Mouse (Mus musculus) kidney, postnatal 0 days (tissue): ENCODE results near the gene Alox15. TPM values are rescaled to one million over a fixed set of nuclear protein-coding genes. Genes with fewer than 3 reads are reported as not detected.

Experiments used
- ATAC-seq: fragments of 200-750 bp; cut with Nextera tagmentation; replicated peaks from 2 replicates; pipeline ENCODE4 v1.8.0; 2017; ENCODE audit warnings: low read depth, moderate number of reproducible peaks, moderate TSS enrichment, moderate library complexity; ENCODE audit not compliant: low FRiP score
- DNase-seq: peaks from one replicate; pipeline ENCODE4 v3.0.0-alpha.2; 2016; ENCODE audit warnings: low spot score
- H3K27ac ChIP-seq: fragments of 300-500 bp; sonication (generic); 2 replicates; pipeline ENCODE4 v1.5.1; 2014; ENCODE audit warnings: mild to moderate bottlenecking
- H3K27me3 ChIP-seq: fragments of 300-500 bp; sonication (generic); 2 replicates; pipeline ENCODE4 v1.6.1; 2014; ENCODE audit warnings: low read length, mixed read lengths; ENCODE audit not compliant: insufficient read depth
- H3K36me3 ChIP-seq: fragments of 300-500 bp; sonication (generic); 2 replicates; pipeline ENCODE4 v1.6.1; 2014; ENCODE audit warnings: low read length, mixed read lengths; ENCODE audit not compliant: insufficient read depth
- H3K4me1 ChIP-seq: fragments of 300-500 bp; sonication (generic); replicated peaks from 2 replicates; pipeline ENCODE4 v1.6.1; 2014; ENCODE audit warnings: antibody characterized with exemption, low read length, mixed read lengths; ENCODE audit not compliant: insufficient read depth
- H3K4me2 ChIP-seq: fragments of 300-500 bp; sonication (generic); 2 replicates; pipeline ENCODE4 v1.6.1; 2014; ENCODE audit warnings: mild to moderate bottlenecking, low read length, moderate library complexity, mixed read lengths
- H3K4me3 ChIP-seq: fragments of 300-500 bp; sonication (generic); replicated peaks from 2 replicates; pipeline ENCODE4 v1.5.1; 2014; ENCODE audit warnings: low read depth, low read length
- H3K9ac ChIP-seq: fragments of 300-500 bp; sonication (generic); 2 replicates; pipeline ENCODE4 v1.6.1; 2014; ENCODE audit warnings: low read depth, low read length
- H3K9me3 ChIP-seq: fragments of 300-500 bp; sonication (generic); replicated peaks from 2 replicates; pipeline ENCODE4 v1.6.1; 2016; ENCODE audit warnings: low read length, inconsistent platforms, mixed read lengths
- CTCF ChIP-seq: IDR thresholded peaks from 2 replicates; pipeline ENCODE4 v1.5.1; 2016; ENCODE audit warnings: antibody characterized with exemption, low read depth, mild to moderate bottlenecking, moderate library complexity
- WGBS: fragments of 180-500 bp; shearing (Covaris S2); extraction: QIAGEN DNeasy Blood & Tissue Kit; methylation state at CpG from one replicate; pipeline ENCODE4 v1.1.7; 2014; 5-methylcytosine and 5-hydroxymethylcytosine counted together
- polyA plus RNA-seq: library from polyadenylated mRNA; unstranded; fragments of >200 nt; fragmentation: Nextera tagmentation; extraction: Ambion mirVana; gene quantifications from 2 replicates; pipeline ENCODE4 v1.2.1, GENCODE M21; 2015

The Alox15 gene
- polyA plus RNA-seq = 2.3 and 2.4 TPM in 2 replicates

DNA sequence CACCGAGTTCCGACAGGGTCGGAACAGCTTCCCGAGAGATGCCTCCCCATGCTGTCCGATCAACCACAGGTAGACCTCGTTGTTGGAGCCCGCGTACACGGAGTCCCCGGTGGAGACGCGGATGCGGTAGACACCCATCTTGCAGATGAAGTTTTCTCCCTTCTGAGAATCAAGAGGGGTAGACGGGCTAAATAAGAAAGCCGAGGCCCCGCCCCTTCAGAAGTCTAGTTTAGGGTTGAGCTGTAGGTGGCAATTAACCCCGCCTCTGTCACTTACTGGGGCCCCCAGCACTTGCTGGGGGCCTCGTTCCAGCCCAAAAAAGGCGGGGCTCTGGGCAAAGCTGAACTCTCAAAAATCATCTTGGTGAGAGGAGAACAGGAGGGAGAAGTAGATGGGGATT, at the start of gene Alox15:
TSS of gene Alox15 (minus strand) at position 164 of the 400 bp plus-strand sequence.
- H3K27me3 ChIP-seq = peaks cover 30% of the 10 kb centered on the region; the same call in 1 of the 2 replicates
- under 1% methylated on average over 19 of the region's 19 CpGs for WGBS
- no peak within 1 kb of the TSS for H3K9ac ChIP-seq
- no peaks in the 10 kb centered on the region for H3K4me1 ChIP-seq
- H3K4me3 ChIP-seq = peak within 1 kb of the TSS; percentile 21; the same call in 1 of the 2 replicates
- no peak for TF ChIP-seq CTCF
- DNase-seq (peak; percentile 9), ATAC-seq (no peak)
- no peaks in the 10 kb centered on the region for H3K9me3 ChIP-seq
- peak within 1 kb of the TSS; percentile 56 for H3K4me2 ChIP-seq
- H3K36me3 ChIP-seq = no peaks in the 10 kb centered on the region
- H3K27ac ChIP-seq = no peak within 1 kb of the TSS

DNA sequence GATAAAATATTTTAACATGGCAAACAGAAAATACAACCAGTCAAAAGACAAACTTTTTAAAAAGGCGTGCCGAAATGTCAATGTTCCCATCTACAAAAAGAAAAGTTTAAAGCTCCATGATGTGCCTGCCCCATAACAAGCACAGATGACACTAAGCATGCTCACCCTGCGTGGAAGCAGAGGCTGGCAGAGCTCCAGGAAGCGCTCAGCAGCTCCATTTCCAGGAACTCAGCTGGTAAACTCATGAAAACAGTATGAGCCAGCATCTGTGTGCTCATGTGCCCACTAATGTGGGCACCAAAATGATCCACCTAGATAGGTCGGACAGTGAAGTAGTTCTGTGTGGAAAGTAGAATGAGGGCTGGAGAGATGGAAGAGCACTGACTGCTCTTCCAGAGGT, 37.6 kb upstream of the Alox15 start:
- peaks cover 29% of the 10 kb centered on the region for H3K36me3 ChIP-seq
- no peaks in the 10 kb centered on the region for H3K27me3 ChIP-seq
- TF ChIP-seq CTCF = no peak
- H3K9ac ChIP-seq = no peak overlapping the region
- 82% methylated on average over 5 of the region's 5 CpGs for WGBS
- H3K4me3 ChIP-seq = no peak overlapping the region
- no peak for ATAC-seq
- no peak overlapping the region for H3K27ac ChIP-seq
- H3K4me2 ChIP-seq = no peak overlapping the region
- H3K9me3 ChIP-seq = no peaks in the 10 kb centered on the region
- DNase-seq = no peak
- no peaks in the 10 kb centered on the region for H3K4me1 ChIP-seq

DNA sequence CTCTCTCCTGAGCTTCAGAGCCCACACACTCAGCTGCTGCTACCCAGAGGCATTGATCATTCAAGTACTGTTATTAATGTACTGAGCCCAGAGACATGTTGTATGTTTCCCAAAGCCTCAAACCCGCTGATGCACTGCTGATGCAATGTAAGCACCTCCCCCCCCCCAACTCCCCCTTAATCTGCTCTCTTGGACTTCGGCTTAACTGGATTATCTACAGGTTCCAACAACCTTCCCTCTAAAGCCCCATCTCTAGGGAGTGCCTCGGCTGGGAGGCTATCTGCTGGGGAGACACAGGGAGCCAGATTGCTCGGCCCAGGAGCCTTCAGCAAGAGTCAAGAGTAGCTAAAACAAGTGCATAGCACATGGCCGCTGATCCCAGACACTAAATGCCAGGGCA, 35.6 kb upstream of the Alox15 start:
- Histone ChIP-seq H3K27ac (no peak overlapping the region), H3K9ac (no peak overlapping the region), H3K4me1 (0 out of 2 replicates have a peak, but pooled peaks cover 4% of the 10 kb centered on the region), H3K4me3 (no peak overlapping the region), H3K4me2 (no peak overlapping the region), H3K9me3 (no peaks in the 10 kb centered on the region), H3K27me3 (no peaks in the 10 kb centered on the region), H3K36me3 (peaks cover 14% of the 10 kb centered on the region)
- no peak for TF ChIP-seq CTCF
- 52% methylated on average over 5 of the region's 5 CpGs for WGBS
- 0 out of 2 replicates have a peak, but pooled peaks have one; percentile 25 for ATAC-seq
- DNase-seq = no peak

DNA sequence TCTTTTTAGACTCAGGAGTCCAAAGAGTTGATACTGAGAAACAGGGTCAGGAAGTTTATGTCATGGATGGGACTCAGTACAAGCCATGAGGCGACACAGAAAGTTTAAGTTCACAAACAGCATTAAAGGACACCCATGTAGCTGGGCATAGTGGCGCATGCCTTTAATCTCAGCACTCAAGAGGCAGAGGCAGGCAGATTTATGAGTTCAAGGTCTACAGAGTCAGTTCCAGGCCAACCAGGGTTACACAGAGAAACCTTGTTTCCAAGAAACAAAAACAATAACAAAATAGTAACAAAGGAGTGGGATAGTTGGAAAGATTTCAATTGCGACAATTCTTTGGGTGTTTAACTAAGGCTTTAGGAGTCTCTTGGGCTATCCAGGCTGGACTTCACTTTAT, 32.3 kb upstream of the Alox15 start:
- no peak overlapping the region for H3K4me3 ChIP-seq
- TF ChIP-seq CTCF = no peak
- no peak for ATAC-seq
- DNase-seq = peak; percentile 52
- H3K36me3 ChIP-seq = 0 out of 2 replicates have a peak, but pooled peaks cover 7% of the 10 kb centered on the region
- WGBS = 22% methylated on average over 3 of the region's 3 CpGs
- no peaks in the 10 kb centered on the region for H3K27me3 ChIP-seq
- no peak overlapping the region for H3K9ac ChIP-seq
- H3K9me3 ChIP-seq = no peaks in the 10 kb centered on the region
- no peak overlapping the region for H3K27ac ChIP-seq
- H3K4me1 ChIP-seq = 0 out of 2 replicates have a peak, but pooled peaks cover 4% of the 10 kb centered on the region
- no peak overlapping the region for H3K4me2 ChIP-seq

DNA sequence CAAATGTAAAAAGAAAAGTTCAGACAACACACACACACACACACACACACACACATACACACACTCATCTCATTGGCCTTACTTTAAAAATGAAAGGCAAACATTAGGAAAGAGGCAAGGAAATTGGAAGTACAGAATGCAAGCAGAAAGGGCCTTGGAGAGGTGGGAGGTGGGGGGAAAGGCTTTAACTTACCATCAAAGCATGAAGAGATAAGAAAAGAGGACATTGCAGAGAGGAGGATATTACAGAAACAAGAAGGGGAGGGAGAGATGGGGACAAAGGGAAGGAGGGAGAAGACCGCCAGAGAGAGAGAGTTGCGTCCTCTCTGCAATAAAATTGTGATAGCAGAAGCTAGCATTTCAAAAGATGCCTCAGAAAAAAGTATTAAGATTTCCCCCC, 29.5 kb upstream of the Alox15 start:
- no peak overlapping the region for H3K4me3 ChIP-seq
- no peaks in the 10 kb centered on the region for H3K9me3 ChIP-seq
- TF ChIP-seq CTCF = no peak
- 64% methylated on average over 2 of the region's 2 CpGs for WGBS
- 0 out of 2 replicates have a peak, but pooled peaks cover 4% of the 10 kb centered on the region for H3K4me1 ChIP-seq
- ATAC-seq = no peak
- H3K27me3 ChIP-seq = no peaks in the 10 kb centered on the region
- H3K36me3 ChIP-seq = 0 out of 2 replicates have a peak, but pooled peaks cover 7% of the 10 kb centered on the region
- H3K27ac ChIP-seq = no peak overlapping the region
- no peak for DNase-seq
- no peak overlapping the region for H3K9ac ChIP-seq
- no peak overlapping the region for H3K4me2 ChIP-seq

DNA sequence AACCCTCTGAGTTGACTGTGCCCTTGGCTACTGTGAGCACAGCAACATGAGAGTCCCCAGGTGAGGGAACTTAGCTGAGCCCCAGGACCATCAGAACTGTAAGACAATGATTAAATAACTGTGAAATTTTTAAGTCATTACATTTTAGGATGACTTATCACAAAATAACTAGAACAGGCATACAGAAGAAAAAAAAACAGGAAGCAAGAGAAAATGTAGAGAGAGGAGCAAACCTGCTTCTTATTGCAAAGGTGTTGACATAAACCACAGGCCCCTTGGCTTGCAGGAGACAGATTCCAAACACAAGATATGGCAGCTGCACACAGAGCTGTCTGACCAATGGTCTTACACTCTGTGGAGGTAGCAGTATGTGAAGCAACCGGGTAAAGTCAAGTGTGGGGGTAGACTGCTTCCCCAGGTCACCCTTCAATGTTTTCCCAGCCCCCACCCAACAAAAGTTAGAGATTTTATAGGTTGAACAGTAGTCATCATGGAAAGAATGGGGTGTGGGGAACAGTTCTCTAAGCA, 28.7 kb upstream of the Alox15 start:
- 0 out of 2 replicates have a peak, but pooled peaks cover 4% of the 10 kb centered on the region for H3K4me1 ChIP-seq
- no peak for ATAC-seq
- H3K4me2 ChIP-seq = no peak overlapping the region
- no peak overlapping the region for H3K9ac ChIP-seq
- no peak overlapping the region for H3K27ac ChIP-seq
- no peak overlapping the region for H3K4me3 ChIP-seq
- no peak for DNase-seq
- 63% methylated on average over 1 of the region's 1 CpGs for WGBS
- no peaks in the 10 kb centered on the region for H3K9me3 ChIP-seq
- no peak for TF ChIP-seq CTCF
- H3K36me3 ChIP-seq = 0 out of 2 replicates have a peak, but pooled peaks cover 4% of the 10 kb centered on the region
- no peaks in the 10 kb centered on the region for H3K27me3 ChIP-seq

DNA sequence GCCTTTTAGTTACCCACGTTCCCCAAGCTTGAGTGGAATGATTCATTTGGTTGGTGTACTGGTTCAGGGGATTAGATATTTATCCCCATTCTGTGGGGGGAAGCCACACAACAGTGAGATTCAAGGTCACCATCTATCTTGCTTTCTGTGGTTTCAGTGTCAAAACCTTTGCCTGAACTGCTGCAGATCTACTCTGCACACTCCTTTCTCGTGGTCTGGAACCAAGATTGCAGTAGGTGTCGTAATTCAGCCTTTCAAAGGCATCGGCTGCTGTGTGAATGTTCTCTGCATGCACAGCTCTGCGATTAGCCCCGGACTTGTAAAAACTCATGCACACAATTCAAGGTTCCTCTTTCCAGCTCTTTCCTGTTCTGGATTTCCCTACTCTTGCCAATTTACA, 24.2 kb upstream of the Alox15 start:
- H3K27ac ChIP-seq = no peak overlapping the region
- DNase-seq (no peak), ATAC-seq (no peak)
- TF ChIP-seq CTCF = no peak
- no peaks in the 10 kb centered on the region for H3K4me1 ChIP-seq
- no peaks in the 10 kb centered on the region for H3K27me3 ChIP-seq
- 56% methylated on average over 6 of the region's 6 CpGs for WGBS
- H3K4me2 ChIP-seq = no peak overlapping the region
- H3K9me3 ChIP-seq = no peaks in the 10 kb centered on the region
- no peak overlapping the region for H3K4me3 ChIP-seq
- no peak overlapping the region for H3K9ac ChIP-seq
- no peaks in the 10 kb centered on the region for H3K36me3 ChIP-seq
